Mouse (Mus musculus): ENCODE data around the gene Tarbp2.

DNA sequence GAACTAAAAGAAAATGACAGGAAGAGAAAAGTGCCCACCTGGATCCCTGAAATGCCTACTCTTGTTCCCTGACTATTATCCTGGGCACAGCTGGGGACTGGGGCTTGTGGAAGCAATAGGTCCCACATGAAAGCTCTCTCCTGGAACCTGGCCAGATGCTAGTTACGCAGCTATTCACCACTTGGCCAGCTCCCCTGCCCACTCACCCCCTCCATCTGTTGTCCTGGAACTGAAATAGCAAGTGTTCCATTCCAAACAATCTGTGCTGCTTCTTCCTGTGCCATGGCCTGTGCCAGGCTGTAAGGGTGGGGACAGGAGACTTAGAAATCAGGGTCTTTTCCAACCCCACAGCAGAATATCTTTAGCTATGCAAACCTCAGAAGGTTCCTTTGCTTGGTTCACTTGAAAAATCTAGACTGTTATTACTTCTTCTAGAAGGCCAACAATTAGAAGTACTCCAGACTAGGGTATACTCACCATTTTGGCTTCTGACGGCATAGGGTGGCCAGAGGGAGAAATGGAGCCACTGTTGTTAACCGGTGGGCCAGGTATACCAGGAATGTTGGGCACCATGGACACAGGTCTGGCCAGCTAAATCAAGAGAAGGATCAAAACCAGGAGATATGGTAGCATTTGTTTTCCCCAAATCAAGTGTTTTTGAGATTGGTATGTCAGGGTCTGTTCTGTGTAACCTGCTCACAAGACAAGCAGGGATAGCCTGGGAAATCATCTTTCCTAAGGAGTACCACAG lies 28.9 kb downstream of the Tarbp2 start:
- no peak for TF ChIP-seq POLR2A (IDR thresholded peaks at IDR 0.05; ENCODE audit: low read depth, low read length)
- TF ChIP-seq CTCF (IDR thresholded peaks at IDR 0.05; ENCODE audit: borderline replicate concordance, insufficient read depth, low read length), result no peak
